Mouse (Mus musculus): ENCODE measurements around the gene Tnik.

Gene Tnik

GRCm38 (mm10) chr3:28346476-28346875 is 83.5 kb downstream of the Tnik start:
- DNase-seq (ENCODE audit: low spot score): no peak

- no peak for DNase-seq (ENCODE audit: low spot score)
Observed at GRCm38 (mm10) chr3:28348746-28349145, 85.7 kb downstream of the Tnik start.

GRCm38 (mm10) chr3:28350147-28350801 is 87.3 kb downstream of the Tnik start:
- no peak for DNase-seq (ENCODE audit: low spot score)

GRCm38 (mm10) chr3:28358391-28358790 is 95.4 kb downstream of the Tnik start:
- DNase-seq (ENCODE audit: low spot score): no peak

- no peak for DNase-seq (ENCODE audit: low spot score)
Observed at GRCm38 (mm10) chr3:28359138-28359537, 96.1 kb downstream of the Tnik start.

GRCm38 (mm10) chr3:28361056-28361455 is 98.0 kb downstream of the Tnik start:
- no peak for DNase-seq (ENCODE audit: low spot score)

- no peak for DNase-seq (ENCODE audit: low spot score)
Observed at GRCm38 (mm10) chr3:28363441-28364125, 100.6 kb downstream of the Tnik start.

GRCm38 (mm10) chr3:28368746-28369145 is 105.7 kb downstream of the Tnik start:
- DNase-seq (ENCODE audit: low spot score): no peak

GRCm38 (mm10) chr3:28369266-28369665 is 106.3 kb downstream of the Tnik start:
- DNase-seq (ENCODE audit: low spot score): no peak

- peak; percentile 70 for DNase-seq (ENCODE audit: low spot score)
Observed at GRCm38 (mm10) chr3:28369698-28370097, 106.7 kb downstream of the Tnik start.

GRCm38 (mm10) chr3:28371583-28371982 is 108.6 kb downstream of the Tnik start:
- DNase-seq (ENCODE audit: low spot score): peak; percentile 76

- DNase-seq (ENCODE audit: low spot score): no peak
Observed at GRCm38 (mm10) chr3:28372459-28372858, 109.4 kb downstream of the Tnik start.

- DNase-seq (ENCODE audit: low spot score): no peak
Observed at GRCm38 (mm10) chr3:28374738-28375510, 111.9 kb downstream of the Tnik start.

GRCm38 (mm10) chr3:28380224-28380623 is 117.2 kb downstream of the Tnik start:
- DNase-seq (ENCODE audit: low spot score): no peak

GRCm38 (mm10) chr3:28383526-28384126 is 120.6 kb downstream of the Tnik start:
- DNase-seq (ENCODE audit: low spot score): no peak

GRCm38 (mm10) chr3:28385199-28385975 is 122.4 kb downstream of the Tnik start:
- DNase-seq (ENCODE audit: low spot score): no peak

GRCm38 (mm10) chr3:28388540-28388939 is 125.5 kb downstream of the Tnik start:
- DNase-seq (ENCODE audit: low spot score): no peak

GRCm38 (mm10) chr3:28390183-28390582 is 127.2 kb downstream of the Tnik start:
- no peak for DNase-seq (ENCODE audit: low spot score)

GRCm38 (mm10) chr3:28392542-28392941 is 129.5 kb downstream of the Tnik start:
- DNase-seq (ENCODE audit: low spot score): no peak

GRCm38 (mm10) chr3:28398781-28399180 is 135.8 kb downstream of the Tnik start:
- DNase-seq (ENCODE audit: low spot score): no peak

- DNase-seq (ENCODE audit: low spot score): no peak
Observed at GRCm38 (mm10) chr3:28399593-28400216, 136.7 kb downstream of the Tnik start.

Measured in testis, postnatal 14 days (tissue).